Mouse (Mus musculus) urinary bladder, postnatal 36 days (tissue): ENCODE measurements at regions not wholly inside any gene's neighbourhood (a gene's known extent, or its start where the extent isn't known, plus 50 kb on each side); places are given as distances from the start of the nearest gene placed in this dataset.

Source experiments
- DNase-seq, 2 experiments: peaks; one replicate each; pipeline ENCODE4 v3.0.0; 2022; ENCODE audit warnings: low spot score in 2 of 2, mixed read lengths in 1 of 2

DNA sequence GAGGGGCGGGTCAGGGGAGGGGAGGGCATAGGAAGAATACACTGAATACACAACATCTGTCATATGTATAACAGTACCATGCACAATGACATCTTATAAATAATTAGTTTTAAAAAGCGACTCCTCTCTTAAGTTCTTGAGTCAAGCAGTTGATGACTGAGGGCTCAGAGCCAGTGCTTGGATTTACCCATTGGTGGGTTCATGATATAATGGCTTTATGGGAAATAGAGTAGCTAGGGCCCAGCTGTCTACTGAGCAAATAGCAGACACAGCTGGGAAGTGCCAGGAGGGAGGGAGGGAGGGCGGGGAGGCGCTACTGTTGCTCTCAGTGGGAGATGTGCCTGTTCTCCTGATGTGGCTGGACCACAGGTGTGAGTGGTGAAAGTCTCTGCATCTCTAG is 268.5 kb downstream of the Matn1 start:
- DNase-seq: no peak

DNA sequence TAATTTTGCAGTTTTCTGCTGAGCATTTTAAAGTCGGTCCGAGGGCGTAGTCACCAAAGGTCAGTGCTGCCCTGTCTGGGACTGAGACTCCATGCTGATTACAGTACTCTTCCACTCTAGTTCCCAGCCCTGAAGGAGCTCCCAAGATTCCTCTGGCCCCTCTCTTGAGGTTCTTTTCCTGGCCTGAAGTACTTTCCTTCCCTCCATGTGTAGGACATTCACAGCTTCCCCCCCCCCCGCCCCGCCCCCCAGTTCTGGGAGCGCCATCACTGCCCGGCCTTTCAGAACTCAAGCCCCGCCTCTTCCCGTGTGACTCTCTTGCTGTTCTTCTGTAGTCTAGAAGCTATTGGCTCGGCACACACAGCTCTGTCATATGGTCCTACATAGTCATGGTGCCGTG is 271.5 kb downstream of the Matn1 start:
- no peak for DNase-seq

DNA sequence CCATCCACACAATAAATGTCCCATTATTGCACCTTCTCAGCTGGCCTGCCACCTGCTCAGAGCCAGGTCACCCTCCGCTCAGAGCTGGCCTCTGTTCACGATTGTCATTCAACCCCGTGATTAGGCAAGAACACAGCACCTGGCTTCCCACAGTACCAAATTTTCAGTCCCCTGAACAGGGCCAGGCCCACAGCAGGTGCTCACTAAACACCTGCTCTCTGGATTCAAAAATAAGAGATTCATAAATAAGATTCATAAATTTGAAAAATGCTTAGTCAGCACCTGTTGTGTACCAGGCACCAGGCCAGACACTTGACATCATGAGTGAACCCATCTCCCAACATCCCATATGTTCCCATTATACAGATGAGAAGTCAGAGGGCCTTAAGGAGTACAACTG is 272.2 kb downstream of the Matn1 start:
- no peak for DNase-seq

DNA sequence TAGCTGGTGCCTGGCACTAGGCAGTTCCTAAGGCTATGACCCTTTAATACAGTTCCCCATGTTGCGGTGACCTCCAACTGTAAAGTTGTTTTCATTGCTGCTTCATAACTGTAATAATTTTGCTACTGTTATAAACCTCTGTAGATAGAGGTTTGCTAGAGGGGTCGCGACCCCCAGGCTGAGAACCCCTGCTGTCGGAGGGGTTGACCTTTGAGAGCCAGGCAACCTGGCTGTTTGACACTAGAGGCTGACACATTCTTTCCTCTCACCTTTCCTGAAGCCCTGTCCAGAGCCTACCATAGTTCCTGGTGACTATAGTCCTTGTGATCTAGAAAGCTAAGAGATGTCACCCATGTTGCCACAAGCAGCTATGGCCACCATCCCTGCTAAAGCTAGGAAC is 272.9 kb downstream of the Matn1 start:
- DNase-seq: no peak

DNA sequence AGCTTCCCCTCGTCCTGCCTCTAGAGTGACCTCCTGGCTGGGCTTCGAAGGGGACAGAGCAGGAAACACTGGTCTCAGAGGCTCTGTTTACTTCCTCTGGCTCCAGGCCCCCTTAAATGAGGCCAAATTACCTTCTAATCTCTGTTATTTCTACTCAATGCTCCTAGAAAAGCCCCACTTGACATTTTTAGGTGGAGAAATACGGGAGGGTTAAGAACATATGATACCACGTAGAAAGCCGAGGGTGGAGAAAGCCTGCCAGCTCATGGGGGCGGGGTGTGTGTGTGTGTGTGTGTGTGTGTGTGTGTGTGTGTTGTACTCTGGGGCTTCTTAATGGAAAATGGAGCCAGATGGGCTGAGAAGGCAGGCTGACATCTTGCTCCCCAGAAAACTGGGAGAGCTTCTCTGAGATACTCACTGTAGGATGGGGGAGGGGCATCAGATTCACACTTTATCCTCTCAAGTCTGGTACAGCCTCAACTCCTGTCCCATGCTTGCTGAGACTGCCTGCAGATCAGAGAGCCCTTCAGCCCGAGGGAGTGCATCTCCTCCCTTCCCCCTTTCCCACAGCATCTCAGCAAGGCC is 273.5 kb downstream of the Matn1 start:
- no peak for DNase-seq

DNA sequence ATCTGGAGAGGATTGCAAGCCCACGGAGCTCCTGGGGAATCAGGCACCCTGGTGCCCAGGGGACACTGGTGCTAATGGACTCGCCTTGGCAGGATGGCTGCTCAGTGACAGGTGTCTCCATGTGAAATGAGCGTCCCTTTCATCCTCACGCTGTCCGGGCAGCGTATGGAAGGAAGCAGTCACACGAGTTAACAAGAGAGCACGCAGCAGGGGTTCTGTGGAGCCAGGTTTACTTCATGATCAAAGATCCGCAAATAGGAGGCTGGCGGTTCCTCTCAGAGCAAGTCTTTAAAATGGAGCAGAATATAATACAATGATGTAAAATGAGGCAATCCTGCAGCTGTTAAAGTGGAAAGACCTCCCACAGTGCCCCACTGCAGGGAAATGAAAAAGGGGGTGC is 276.8 kb downstream of the Matn1 start:
- no peak for DNase-seq

DNA sequence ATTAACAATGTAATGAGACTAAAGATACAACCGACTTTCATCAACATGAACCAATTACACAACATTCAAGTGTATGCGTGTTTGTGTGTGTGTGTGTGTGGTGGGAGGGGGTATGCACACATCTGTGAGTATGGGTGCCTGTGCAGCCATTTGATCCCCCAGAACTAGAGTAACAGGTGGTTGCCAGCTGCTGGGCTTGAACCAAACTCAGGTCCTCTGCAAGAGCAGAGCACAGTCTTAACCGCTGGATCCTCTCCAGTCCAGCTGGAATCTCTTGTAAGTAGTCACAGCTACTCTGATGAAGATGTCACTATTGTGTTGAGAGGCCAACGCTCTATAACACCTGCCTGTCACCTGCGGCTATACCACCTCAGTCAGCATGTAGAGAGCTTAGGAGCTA is 286.2 kb downstream of the Matn1 start:
- no peak for DNase-seq

DNA sequence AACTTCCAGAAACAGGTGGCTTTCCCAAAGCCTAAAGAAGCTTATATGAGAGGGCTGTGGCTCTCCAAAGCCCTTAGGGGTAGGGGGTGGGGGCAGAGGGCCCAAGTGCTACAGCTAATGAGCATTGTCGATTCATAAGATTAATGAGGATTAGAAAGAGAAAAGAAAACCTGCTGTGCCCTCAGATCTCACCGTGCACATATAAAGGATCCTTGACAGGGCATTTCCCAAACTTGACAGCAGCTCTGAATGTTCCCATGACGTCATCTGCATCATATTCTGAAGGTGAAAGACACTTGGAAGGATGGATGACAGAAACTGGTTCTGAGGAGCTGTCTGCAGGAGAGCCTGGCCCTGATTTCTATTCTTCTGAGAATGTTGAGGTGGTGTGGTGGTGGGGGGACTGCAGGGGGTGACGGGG is 292.4 kb downstream of the Matn1 start:
- DNase-seq: no peak

DNA sequence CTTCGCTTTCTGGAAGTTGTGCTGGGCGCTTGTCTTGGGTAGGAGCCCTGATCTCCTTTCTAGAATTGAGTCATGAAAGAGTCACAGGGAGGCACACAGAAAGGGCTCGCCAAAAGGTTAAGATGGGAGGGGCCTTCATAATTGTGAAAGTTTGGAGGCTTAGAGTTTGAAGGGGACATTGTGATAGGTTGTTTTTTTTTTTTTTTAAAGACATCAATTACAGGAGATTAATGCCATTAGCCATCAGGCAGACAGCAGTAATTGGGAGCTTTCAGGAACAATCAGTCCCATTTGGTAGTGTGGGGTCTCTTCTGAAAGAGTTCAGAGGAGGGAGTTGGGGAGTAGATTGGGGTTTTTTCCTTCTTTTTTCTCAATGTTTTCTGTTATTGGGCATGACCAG is 294.4 kb downstream of the Matn1 start:
- DNase-seq: no peak

DNA sequence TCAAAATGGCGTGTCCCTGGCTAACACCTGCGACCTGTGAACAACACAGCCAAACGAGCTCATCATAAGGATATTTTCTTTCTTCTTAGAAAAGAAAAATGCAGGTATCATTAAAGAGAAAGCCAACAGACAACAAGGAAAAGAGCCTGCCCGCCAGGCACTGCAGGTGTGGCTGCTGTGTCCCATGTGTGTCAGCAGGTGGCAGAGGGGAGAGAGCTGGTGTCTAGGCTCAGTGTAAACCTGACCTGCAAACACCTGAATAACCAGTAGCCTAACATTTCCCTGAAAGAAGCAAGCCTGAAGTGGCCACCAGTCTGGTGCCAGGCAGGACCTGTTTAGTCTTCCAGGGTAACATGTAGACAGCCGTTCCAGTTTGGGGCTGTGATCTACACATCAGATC is 294.9 kb downstream of the Matn1 start:
- DNase-seq: no peak

DNA sequence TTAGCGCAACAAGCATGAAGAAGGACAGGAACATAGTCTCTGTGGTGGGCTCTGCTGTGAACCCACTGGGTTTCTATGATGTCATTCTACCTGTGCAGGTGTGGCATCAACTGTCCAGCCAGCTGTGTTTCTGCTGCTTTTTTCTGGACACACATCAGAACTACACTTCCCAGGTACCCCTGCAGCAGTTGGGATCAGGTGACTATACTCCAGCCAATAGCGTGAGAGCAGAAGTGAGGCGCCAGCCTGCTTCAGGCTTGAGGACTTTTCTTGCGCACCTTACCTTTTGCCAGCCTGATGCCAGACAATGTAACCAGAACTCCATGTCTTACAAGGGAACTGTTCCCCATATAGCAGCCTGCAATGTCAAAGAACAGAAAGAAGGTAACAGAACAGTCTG is 296.3 kb downstream of the Matn1 start:
- no peak for DNase-seq

DNA sequence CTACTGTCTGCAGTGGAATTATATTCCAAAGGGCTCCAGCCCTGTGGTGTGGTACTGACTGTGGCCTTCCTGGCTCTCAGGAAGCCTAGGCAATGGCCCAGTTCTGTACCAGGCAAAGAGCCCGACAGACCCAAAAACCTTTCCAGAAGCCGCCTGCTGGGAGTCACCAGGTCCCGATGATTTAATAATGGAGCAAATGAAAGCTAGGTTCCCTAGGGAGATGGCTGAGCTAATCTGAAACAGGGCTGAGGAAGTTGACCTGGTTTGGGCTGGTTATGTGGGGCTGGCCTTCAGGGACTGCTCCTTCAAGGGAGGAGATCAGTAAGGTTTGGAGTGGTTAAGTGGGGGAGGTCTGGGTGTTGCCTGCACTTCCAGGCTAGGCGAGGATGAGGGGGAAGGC is 298.1 kb downstream of the Matn1 start:
- DNase-seq: no peak

DNA sequence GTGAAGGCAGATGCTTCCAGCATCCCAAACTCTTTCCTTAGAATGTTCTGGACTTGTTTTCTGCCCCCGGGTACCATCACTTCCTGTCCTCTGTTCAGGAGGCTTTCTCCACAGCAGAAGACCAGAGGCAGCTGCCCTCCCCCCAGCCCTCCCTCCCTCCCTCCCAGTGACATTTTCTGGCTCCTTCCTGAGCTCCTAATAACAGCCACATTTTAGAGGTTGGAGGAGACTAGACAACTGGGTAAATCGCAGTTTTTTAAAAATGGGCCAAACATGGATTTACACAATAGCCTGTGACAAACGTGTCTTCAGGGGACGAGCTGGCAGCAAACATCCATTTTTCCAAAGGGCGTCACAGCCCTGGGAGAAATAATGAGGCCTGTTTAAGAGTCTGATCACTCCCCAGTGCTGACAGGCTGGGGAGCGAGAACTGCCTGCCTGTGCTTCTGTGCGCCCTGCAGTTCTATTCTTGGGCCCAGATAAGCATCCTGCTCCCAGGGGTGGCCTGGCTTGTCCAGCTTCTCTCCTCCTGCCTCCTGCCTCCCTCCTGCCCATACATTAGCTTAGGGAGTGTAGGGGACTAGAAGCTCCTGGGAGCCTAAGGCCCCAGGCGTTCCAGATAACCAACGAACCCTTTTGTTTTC is 299.7 kb downstream of the Matn1 start:
- no peak for DNase-seq

DNA sequence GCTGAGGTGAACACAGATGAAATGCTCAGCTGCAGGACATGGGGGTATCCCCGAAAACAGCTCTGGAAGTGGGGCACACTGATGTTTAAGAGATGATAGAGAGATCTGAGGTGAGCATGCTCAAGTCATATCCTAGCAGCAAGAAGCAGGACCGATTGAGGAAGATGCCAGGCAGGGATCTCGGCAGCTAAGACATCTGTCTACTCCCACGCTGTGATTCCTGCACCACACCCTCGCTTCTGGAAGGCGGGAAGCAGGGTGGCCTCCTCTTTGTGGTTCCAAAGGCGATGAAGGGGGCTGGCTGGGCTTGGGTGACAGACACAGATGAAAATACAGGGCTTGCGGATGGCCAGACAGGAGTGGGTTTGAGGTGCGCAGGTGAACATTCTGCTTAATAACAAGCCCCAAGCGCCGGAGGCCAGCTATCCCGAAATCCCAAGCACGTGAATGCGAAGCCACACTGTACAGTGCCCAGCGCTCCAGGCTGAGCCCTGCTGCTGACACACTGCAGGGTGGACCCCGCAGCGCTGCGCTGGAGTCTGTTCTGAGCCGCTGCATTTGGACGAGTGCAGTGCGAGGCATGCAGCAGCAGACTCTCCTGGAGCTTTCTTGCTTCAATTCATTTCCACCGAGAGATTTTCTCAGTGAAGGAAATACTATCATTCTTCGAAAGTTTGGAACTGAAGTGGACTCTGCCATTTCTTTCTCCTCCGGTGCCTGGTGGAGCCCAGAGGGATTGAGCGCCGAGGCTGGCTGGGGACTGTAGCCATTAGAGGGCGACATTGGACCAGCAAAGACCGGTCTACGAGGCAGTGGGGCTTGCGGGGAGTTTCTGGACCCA is 308.6 kb downstream of the Matn1 start:
- DNase-seq: peak; percentile 58 to 66

DNA sequence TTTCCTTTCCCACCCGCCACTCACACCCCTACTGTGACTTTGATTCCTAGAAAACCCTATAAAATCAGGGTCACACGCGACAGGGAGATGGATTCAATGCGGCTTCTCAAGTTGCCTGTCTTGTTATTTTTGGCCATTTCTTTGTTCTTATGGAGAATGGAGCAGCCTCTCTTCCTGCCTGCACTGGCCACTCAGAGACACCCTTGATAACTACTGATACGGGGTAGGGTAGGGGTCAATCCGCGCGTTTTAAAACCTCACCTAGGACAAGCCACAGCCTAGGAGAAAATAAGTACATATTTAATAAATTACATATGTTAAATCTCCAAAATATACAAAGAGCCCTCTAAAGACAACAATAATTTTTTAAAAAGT is 309.2 kb downstream of the Matn1 start:
- DNase-seq: no peak

DNA sequence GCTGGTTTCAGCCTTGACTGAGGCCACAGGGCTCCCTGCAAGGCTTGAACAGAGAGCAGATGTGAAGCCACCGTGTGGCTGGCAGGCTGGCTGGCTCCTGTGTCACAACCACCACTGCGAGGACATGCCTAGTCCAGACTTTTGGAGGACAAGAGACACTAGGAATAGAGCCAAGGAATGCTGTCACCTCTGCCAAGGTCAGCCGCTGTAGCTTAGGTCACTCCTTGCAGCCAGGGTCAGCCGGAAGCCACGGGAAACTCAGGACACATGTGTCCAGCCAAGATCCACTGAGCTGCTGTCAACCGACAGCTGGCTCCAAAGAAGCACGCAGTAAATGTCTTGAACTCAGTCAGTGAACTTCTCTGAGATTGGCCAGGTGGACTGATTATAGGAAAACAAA is 310.1 kb downstream of the Matn1 start:
- peak in 1 of 2 experiments; percentile 8 for DNase-seq

DNA sequence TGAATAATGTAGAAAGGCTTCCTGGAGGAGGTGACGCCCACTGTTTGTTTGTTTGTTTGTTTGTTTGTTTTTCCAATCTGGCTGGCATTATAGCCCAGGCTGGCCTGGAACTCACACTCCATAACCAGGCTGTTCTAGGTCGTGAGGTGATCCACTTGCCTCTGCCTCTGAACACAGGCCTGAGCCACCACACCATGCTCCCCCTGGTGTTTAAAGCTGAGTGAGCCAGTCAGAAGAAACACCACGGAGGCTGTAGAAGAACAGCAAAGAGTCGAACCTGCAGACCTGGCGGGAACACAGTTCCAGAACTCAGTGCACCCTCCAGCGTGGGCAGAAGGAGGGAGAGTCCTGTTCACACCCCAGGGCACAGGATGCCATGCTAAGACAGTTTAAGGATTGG is 310.5 kb downstream of the Matn1 start:
- DNase-seq: no peak

DNA sequence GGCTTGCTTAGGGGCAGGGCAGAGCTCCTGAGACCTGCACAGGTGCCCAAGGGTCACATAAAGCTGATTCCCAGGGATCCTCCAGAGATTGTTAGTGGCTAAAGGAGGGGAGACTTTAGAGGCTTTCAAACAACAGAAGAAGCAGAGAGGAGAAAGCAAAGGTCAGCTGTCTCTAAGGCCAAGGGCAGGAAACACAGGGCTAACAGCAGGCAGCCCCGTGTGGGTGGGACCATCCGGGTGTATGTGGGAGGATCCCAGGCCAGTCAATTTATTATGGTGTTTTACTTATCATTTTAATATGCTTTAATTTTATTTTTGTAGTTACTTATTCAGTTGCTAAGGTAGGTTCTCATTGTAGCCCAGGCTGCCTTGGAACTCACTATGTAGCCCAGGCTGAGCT is 317.1 kb downstream of the Matn1 start:
- DNase-seq: no peak

DNA sequence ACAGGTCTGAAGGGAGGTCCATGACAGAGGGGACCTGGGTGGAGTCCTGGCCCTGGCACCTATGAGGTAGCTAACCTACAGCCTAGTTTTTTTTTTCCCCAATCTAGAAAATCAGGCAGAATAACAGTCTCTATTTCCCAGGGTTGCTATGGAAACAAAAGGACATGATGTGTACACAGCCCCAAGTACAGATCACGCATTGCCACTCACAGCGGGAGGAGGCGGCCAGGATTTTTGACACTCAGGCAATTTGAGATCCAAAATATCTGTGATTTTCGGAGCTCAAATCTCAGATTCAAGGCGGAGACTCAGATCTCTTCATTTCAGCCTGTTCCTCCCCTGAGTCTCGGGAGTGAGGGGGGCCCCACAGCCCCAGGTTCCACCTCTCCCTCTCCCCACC is 318.7 kb downstream of the Matn1 start:
- DNase-seq: no peak

DNA sequence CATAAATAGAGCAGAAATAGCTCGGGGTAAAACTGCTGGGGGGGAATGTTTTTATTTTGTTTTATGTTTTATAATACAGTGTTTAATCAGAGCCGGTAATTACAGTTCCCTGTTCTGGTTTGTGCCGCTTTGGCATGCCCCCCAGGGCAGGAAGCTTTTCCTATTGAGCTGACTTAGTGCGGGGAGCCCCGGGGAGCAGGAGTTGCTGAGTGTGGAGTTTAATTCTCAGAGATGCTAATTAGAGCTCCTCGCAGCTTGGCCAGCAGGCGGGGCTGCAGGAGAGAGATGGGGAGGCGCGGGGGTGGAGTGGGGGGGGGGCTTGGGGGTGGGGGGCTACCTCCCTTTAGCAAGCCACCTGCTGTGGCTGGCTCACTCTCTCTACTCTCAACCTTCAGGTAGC is 322.6 kb downstream of the Matn1 start:
- DNase-seq: no peak

DNA sequence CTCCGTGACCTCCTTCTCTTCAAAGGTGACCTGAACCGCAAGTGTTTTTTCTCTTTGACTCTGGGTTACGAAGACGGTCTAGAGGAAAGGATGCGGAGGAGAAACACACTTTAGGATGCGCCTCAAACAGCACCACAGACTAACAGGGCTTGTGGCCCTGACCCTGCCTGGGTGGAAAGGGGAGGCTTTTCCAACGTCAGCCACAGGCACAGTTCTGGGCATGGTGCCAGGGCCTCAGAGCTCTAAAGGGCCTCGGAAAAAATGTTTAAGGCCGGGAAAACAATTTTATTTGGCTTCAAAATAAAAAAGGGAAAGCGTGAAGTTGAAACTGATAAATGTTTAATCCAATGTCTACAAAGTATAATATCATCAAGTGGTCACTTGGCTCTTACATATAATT is 323.6 kb downstream of the Matn1 start:
- no peak for DNase-seq

DNA sequence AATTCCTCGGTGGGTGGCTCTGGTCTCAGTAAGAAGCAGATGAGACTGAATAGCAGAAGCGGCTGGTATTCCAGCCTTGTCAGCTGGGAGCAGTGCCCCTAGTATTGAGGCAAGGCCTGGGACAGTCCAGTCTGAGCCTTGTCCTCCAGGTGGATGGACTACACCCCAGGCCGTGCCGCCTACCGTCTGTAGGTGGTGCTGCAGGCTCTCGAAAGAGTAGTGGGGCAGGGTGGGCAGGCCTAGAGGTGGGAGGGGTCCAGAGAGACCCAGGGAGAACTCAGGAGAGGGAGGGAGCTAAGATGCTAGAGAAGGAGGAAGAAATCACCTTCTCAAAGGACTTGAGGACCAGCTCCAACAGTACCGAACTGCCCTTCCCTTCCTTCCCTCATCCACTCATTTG is 326.0 kb downstream of the Matn1 start:
- DNase-seq: no peak

DNA sequence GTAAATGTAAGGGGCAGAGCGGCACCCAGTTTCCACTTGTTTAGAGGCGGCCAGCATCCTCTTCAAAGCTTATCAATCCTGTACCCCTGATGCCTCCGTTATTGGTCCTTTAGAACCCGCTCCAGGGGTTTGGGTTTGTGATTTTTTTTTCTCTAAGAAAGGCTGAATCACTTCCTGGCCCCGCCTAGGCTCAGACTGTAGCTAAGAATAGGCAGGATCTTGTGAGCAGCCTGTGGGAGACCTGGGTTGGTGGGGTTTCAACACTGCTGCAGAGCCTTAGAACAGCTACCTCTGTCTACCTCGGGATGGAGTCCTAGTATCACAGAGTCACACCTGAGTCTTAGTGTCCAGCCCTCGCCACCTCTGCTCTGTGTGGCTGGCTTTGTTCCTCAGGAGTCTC is 327.9 kb downstream of the Matn1 start:
- DNase-seq: no peak
